Mouse (Mus musculus): ENCODE measurements around the gene Ldb1. TPM values are rescaled to one million over a fixed set of nuclear protein-coding genes. Genes with fewer than 3 reads are reported as not detected.

Gene Ldb1
- polyA plus RNA-seq, 1 experiment = 220 TPM

GRCm38 (mm10) chr19:46047426-46047825 is 2.4 kb upstream of the Ldb1 start:
- Histone ChIP-seq H3K4me3 (replicated peaks; ENCODE audit: extremely low read depth, low read depth, low read length) (no peak overlapping the region), H3K4me1 (ENCODE audit: control insufficient read depth, insufficient read depth, low read length) (peaks cover 14% of the 10 kb centered on the region)
- WGBS = 78% methylated on average over 2 of the region's 2 CpGs
- DNase-seq = no peak
- no peak for TF ChIP-seq POLR2A (IDR thresholded peaks at IDR 0.05; ENCODE audit: borderline replicate concordance, extremely low read depth, low read depth, low read length)
- no peak for TF ChIP-seq CTCF (IDR thresholded peaks at IDR 0.05; ENCODE audit: insufficient read depth, low read length)

- WGBS = 11% methylated on average over 10 of the region's 10 CpGs
- H3K4me1 ChIP-seq (ENCODE audit: control insufficient read depth, insufficient read depth, low read length) = peaks cover 18% of the 10 kb centered on the region
- no peak for DNase-seq
- TF ChIP-seq CTCF (IDR thresholded peaks at IDR 0.05; ENCODE audit: insufficient read depth, low read length) = no peak
- TF ChIP-seq POLR2A (IDR thresholded peaks at IDR 0.05; ENCODE audit: borderline replicate concordance, extremely low read depth, low read depth, low read length) = no peak
- H3K4me3 ChIP-seq (replicated peaks; ENCODE audit: extremely low read depth, low read depth, low read length) = no peak overlapping the region
Observed at GRCm38 (mm10) chr19:46046621-46047025, 1.6 kb upstream of the Ldb1 start.

GRCm38 (mm10) chr19:46045696-46046311 is 790 bp upstream of the Ldb1 start:
- peak; percentile 51 for DNase-seq
- Histone ChIP-seq H3K4me1 (ENCODE audit: control insufficient read depth, insufficient read depth, low read length) (peaks cover 25% of the 10 kb centered on the region), H3K4me3 (replicated peaks; ENCODE audit: extremely low read depth, low read depth, low read length) (peak overlapping the region; percentile 94)
- no peak for TF ChIP-seq CTCF (IDR thresholded peaks at IDR 0.05; ENCODE audit: insufficient read depth, low read length)
- peak; percentile 59; the same call in 1 of the 2 replicates for TF ChIP-seq POLR2A (IDR thresholded peaks at IDR 0.05; ENCODE audit: borderline replicate concordance, extremely low read depth, low read depth, low read length)
- WGBS = 4% methylated on average over 7 of the region's 7 CpGs

GRCm38 (mm10) chr19:46044271-46044992 is 582 bp downstream of the Ldb1 start, which contains the start of gene Pprc1:
Gene Pprc1 (plus strand): TSS chr19:46044886.
- DNase-seq = peak; percentile 35
- under 1% methylated on average over 34 of the region's 34 CpGs for WGBS
- TF ChIP-seq POLR2A (IDR thresholded peaks at IDR 0.05; ENCODE audit: borderline replicate concordance, extremely low read depth, low read depth, low read length) (no peak), CTCF (IDR thresholded peaks at IDR 0.05; ENCODE audit: insufficient read depth, low read length) (no peak)
- Histone ChIP-seq H3K4me1 (ENCODE audit: control insufficient read depth, insufficient read depth, low read length) (peaks cover 31% of the 10 kb centered on the region), H3K4me3 (replicated peaks; ENCODE audit: extremely low read depth, low read depth, low read length) (peak within 1 kb of the TSS; percentile 94)

GRCm38 (mm10) chr19:46043380-46043779 is 1.6 kb downstream of the Ldb1 start:
- TF ChIP-seq POLR2A (IDR thresholded peaks at IDR 0.05; ENCODE audit: borderline replicate concordance, extremely low read depth, low read depth, low read length) = no peak
- no peak for TF ChIP-seq CTCF (IDR thresholded peaks at IDR 0.05; ENCODE audit: insufficient read depth, low read length)
- peaks cover 34% of the 10 kb centered on the region for H3K4me1 ChIP-seq (ENCODE audit: control insufficient read depth, insufficient read depth, low read length)
- WGBS = 28% methylated on average over 7 of the region's 7 CpGs
- peak overlapping the region; percentile 49 for H3K4me3 ChIP-seq (replicated peaks; ENCODE audit: extremely low read depth, low read depth, low read length)
- no peak for DNase-seq

GRCm38 (mm10) chr19:46042476-46043011 is 2.5 kb downstream of the Ldb1 start:
- 6% methylated on average over 6 of the region's 6 CpGs for WGBS
- peaks cover 34% of the 10 kb centered on the region for H3K4me1 ChIP-seq (ENCODE audit: control insufficient read depth, insufficient read depth, low read length)
- peak; percentile 28; the same call in 1 of the 2 replicates for TF ChIP-seq POLR2A (IDR thresholded peaks at IDR 0.05; ENCODE audit: borderline replicate concordance, extremely low read depth, low read depth, low read length)
- no peak for TF ChIP-seq CTCF (IDR thresholded peaks at IDR 0.05; ENCODE audit: insufficient read depth, low read length)
- no peak for DNase-seq
- H3K4me3 ChIP-seq (replicated peaks; ENCODE audit: extremely low read depth, low read depth, low read length) = peak overlapping the region; percentile 39

GRCm38 (mm10) chr19:46041933-46042475 is 3.0 kb downstream of the Ldb1 start:
- peak; percentile 82 for DNase-seq
- TF ChIP-seq CTCF (IDR thresholded peaks at IDR 0.05; ENCODE audit: insufficient read depth, low read length) (no peak), POLR2A (IDR thresholded peaks at IDR 0.05; ENCODE audit: borderline replicate concordance, extremely low read depth, low read depth, low read length) (no peak)
- peak overlapping the region; percentile 39 for H3K4me3 ChIP-seq (replicated peaks; ENCODE audit: extremely low read depth, low read depth, low read length)
- WGBS = 1% methylated on average over 14 of the region's 14 CpGs
- H3K4me1 ChIP-seq (ENCODE audit: control insufficient read depth, insufficient read depth, low read length) = peaks cover 36% of the 10 kb centered on the region

- DNase-seq = no peak
- TF ChIP-seq POLR2A (IDR thresholded peaks at IDR 0.05; ENCODE audit: borderline replicate concordance, extremely low read depth, low read depth, low read length) = no peak
- no peak for TF ChIP-seq CTCF (IDR thresholded peaks at IDR 0.05; ENCODE audit: insufficient read depth, low read length)
- WGBS = 9% methylated on average over 7 of the region's 7 CpGs
- Histone ChIP-seq H3K4me1 (ENCODE audit: control insufficient read depth, insufficient read depth, low read length) (peaks cover 39% of the 10 kb centered on the region), H3K4me3 (replicated peaks; ENCODE audit: extremely low read depth, low read depth, low read length) (no peak overlapping the region)
Observed at GRCm38 (mm10) chr19:46041299-46041932, 3.6 kb downstream of the Ldb1 start.
